Mouse (Mus musculus) bone marrow macrophage, adult 2 months (primary cell): Measurements from ENCODE around the gene Tbc1d10c.

Source experiments
- CTCF ChIP-seq: IDR thresholded peaks from 2 replicates; pipeline ENCODE4 v1.5.1; 2012; ENCODE audit warnings: low read depth, mild to moderate bottlenecking, low read length, moderate library complexity
- POLR2A ChIP-seq: IDR thresholded peaks from 2 replicates; pipeline ENCODE4 v1.6.1; 2012; ENCODE audit warnings: mild to moderate bottlenecking, low read depth, low read length, borderline replicate concordance

DNA sequence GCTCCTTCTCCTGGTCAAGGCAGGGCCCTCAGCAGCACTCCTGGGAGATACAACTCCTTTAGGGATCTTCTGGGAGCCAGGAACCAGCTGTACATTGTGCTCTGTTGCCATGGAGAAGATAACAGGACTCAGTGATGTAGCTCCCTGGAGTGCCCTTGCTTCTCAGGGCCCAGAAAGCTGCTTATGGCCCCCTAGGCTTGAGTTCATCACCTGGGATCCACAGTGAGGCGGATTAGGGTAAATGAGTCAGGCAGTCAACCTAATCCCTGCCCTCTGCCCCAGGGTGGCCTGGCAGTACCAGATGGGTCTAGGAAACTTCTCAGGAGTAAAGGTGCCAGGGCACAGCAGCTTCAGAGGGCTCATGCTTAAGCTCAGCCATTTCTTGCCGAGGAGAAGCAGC lies 51.6 kb downstream of the Tbc1d10c start, which contains the start of gene Gpr152:
- no peak for TF ChIP-seq POLR2A
- TF ChIP-seq CTCF = no peak
